Mouse (Mus musculus) CH12.LX (cell line): ENCODE measurements at regions not wholly inside any gene's neighbourhood (a gene's known extent, or its start where the extent isn't known, plus 50 kb on each side); places are given as distances from the start of the nearest gene placed in this dataset.

Experiments
- CTCF ChIP-seq, 2 experiments: IDR thresholded peaks in 1 of 2; conservative IDR thresholded peaks in 1 of 2; 2 replicates each; pipeline ENCODE4 v1.5.1; 2011 to 2012; ENCODE audit warnings: low read depth in 2 of 2, low read length in 2 of 2, improper control_type of control experiment in 1 of 2, inconsistent platforms in 1 of 2, mild to moderate bottlenecking in 1 of 2, moderate library complexity in 1 of 2
- EP300 ChIP-seq: IDR thresholded peaks from 2 replicates; pipeline ENCODE4 v1.6.1; 2011; ENCODE audit warnings: low read length, improper control_type of control experiment
- GABPA ChIP-seq: IDR thresholded peaks from 2 replicates; pipeline ENCODE4 v1.6.1; 2012; ENCODE audit warnings: low read depth, low read length, improper control_type of control experiment, inconsistent platforms; ENCODE audit not compliant: insufficient replicate concordance
- MEF2A ChIP-seq: IDR thresholded peaks from 2 replicates; pipeline ENCODE4 v1.6.1; 2014; ENCODE audit warnings: low read depth, mild to moderate bottlenecking, inconsistent platforms, low read length, improper control_type of control experiment, borderline replicate concordance
- POLR2A ChIP-seq: IDR thresholded peaks from 2 replicates; pipeline ENCODE4 v1.6.1; 2011; ENCODE audit warnings: low read depth, mild to moderate bottlenecking, improper control_type of control experiment, low read length
- RAD21 ChIP-seq: IDR thresholded peaks from 2 replicates; pipeline ENCODE4 v1.6.1; 2011; ENCODE audit warnings: low read depth, mild to moderate bottlenecking, low read length, improper control_type of control experiment, moderate library complexity
- RCOR1 ChIP-seq: conservative IDR thresholded peaks from 2 replicates; pipeline ENCODE4 v1.6.1; 2012; ENCODE audit warnings: low read depth, mild to moderate bottlenecking, inconsistent platforms, low read length, improper control_type of control experiment
- TBP ChIP-seq: conservative IDR thresholded peaks from 2 replicates; pipeline ENCODE4 v1.6.1; 2011; ENCODE audit warnings: low read depth, low read length, improper control_type of control experiment
- TCF12 ChIP-seq: IDR thresholded peaks from 2 replicates; pipeline ENCODE4 v1.6.1; 2014; ENCODE audit warnings: low read depth, mild to moderate bottlenecking, inconsistent platforms, low read length, improper control_type of control experiment
- UBTF ChIP-seq: IDR thresholded peaks from 2 replicates; pipeline ENCODE4 v1.6.1; 2012; ENCODE audit warnings: low read depth, mild to moderate bottlenecking, inconsistent platforms, low read length, improper control_type of control experiment, moderate library complexity
- USF2 ChIP-seq: conservative IDR thresholded peaks from 2 replicates; pipeline ENCODE4 v1.6.1; 2011; ENCODE audit warnings: low read depth, low read length, improper control_type of control experiment
- ZC3H11A ChIP-seq: IDR thresholded peaks from 2 replicates; pipeline ENCODE4 v1.6.1; 2012; ENCODE audit warnings: low read depth, mild to moderate bottlenecking, inconsistent platforms, low read length, improper control_type of control experiment
- ZKSCAN1 ChIP-seq: IDR thresholded peaks from 2 replicates; pipeline ENCODE4 v1.6.1; 2012; ENCODE audit warnings: low read depth, inconsistent platforms, low read length, improper control_type of control experiment, borderline replicate concordance

DNA sequence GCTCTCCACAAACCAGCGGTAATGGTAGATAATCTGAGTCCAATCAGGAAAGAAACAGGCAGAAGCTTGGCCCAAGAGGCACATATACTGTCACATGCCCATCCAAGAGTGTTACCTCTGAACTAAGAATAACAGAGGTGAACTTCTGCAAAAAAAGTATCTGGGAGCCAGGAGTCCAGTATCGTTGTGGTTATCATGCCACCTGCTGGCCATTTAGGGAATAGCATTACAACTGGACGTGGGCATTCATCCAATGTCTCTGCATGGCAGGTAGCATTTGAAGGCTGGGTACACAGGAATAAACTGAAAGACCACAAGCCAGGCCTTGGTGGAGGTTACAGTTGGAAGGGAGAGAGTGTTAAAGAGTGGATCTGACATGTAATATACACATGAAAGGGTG is 70.9 kb upstream of the Thy1 start:
- TF ChIP-seq CTCF (conservative IDR thresholded peaks at IDR 0.05 in 1 of 2, IDR thresholded peaks at IDR 0.05 in 1 of 2; ENCODE audit: low read depth in 2 of 2, low read length in 2 of 2) (peak; percentile 84 to 90), RCOR1 (no peak), ZKSCAN1 (no peak), UBTF (no peak), USF2 (no peak), ZC3H11A (no peak), POLR2A (no peak), EP300 (no peak), TCF12 (no peak), TBP (no peak), GABPA (no peak), RAD21 (peak; percentile 81), MEF2A (no peak)
